Mouse (Mus musculus): Measurements from ENCODE around the gene Cbln3. TPM values are rescaled to one million over a fixed set of nuclear protein-coding genes. Genes with fewer than 3 reads are reported as not detected.

The Cbln3 gene
- polyA plus RNA-seq, 1 experiment from 2014 or later: 0.33 TPM

- WGBS: 87% methylated on average over 7 of the region's 7 CpGs
Observed at GRCm38 (mm10) chr14:55898947-55899346, 14.8 kb upstream of the Cbln3 start.

GRCm38 (mm10) chr14:55897671-55898070 is 13.5 kb upstream of the Cbln3 start:
- Histone ChIP-seq H3K27ac (replicated peaks) (no peak overlapping the region), H3K27me3 (no peaks in the 10 kb centered on the region)

More at GRCm38 (mm10) chr14:55898947-55899346, 14.8 kb upstream of the Cbln3 start:
- no peaks in the 10 kb centered on the region for H3K27me3 ChIP-seq
- no peaks in the 10 kb centered on the region for H3K9me3 ChIP-seq (replicated peaks)
- ATAC-seq (ENCODE audit: insufficient number of reproducible peaks, low FRiP score, low TSS enrichment, low read depth): no peak
- peaks cover 45% of the 10 kb centered on the region for H3K36me3 ChIP-seq
- no peak overlapping the region for H3K4me3 ChIP-seq (replicated peaks)
- peak overlapping the region; percentile 88 for H3K4me2 ChIP-seq (replicated peaks)
- H3K27ac ChIP-seq (replicated peaks): peak overlapping the region; percentile 89; the same call in 1 of the 2 replicates
- 0 out of 2 replicates have a peak overlapping the region, but pooled peaks have one; percentile 66 for H3K9ac ChIP-seq
- H3K4me1 ChIP-seq: peaks cover 19% of the 10 kb centered on the region

GRCm38 (mm10) chr14:55886571-55887382 is 2.6 kb upstream of the Cbln3 start:
- Histone ChIP-seq H3K27ac (replicated peaks) (no peak overlapping the region), H3K36me3 (peaks cover 52% of the 10 kb centered on the region)

More at GRCm38 (mm10) chr14:55897671-55898070, 13.5 kb upstream of the Cbln3 start:
- peaks cover 19% of the 10 kb centered on the region for H3K4me1 ChIP-seq
- H3K36me3 ChIP-seq: peaks cover 54% of the 10 kb centered on the region
- WGBS: 95% methylated on average over 12 of the region's 12 CpGs
- H3K9ac ChIP-seq: no peak overlapping the region
- no peak overlapping the region for H3K4me2 ChIP-seq (replicated peaks)
- no peak overlapping the region for H3K4me3 ChIP-seq (replicated peaks)
- ATAC-seq (ENCODE audit: insufficient number of reproducible peaks, low FRiP score, low TSS enrichment, low read depth): no peak
- no peaks in the 10 kb centered on the region for H3K9me3 ChIP-seq (replicated peaks)

GRCm38 (mm10) chr14:55885791-55886271 is 1.6 kb upstream of the Cbln3 start:
- WGBS: 3% methylated on average over 16 of the region's 16 CpGs
- Histone ChIP-seq H3K4me1 (peaks cover 33% of the 10 kb centered on the region), H3K36me3 (peaks cover 43% of the 10 kb centered on the region), H3K4me3 (replicated peaks) (peak overlapping the region; percentile 69), H3K27ac (replicated peaks) (peak overlapping the region; percentile 91), H3K9me3 (replicated peaks) (no peaks in the 10 kb centered on the region), H3K4me2 (replicated peaks) (peak overlapping the region; percentile 78), H3K9ac (peak overlapping the region; percentile 70), H3K27me3 (no peaks in the 10 kb centered on the region)
- ATAC-seq (ENCODE audit: insufficient number of reproducible peaks, low FRiP score, low TSS enrichment, low read depth): no peak

More at GRCm38 (mm10) chr14:55886571-55887382, 2.6 kb upstream of the Cbln3 start:
- Histone ChIP-seq H3K9me3 (replicated peaks) (no peaks in the 10 kb centered on the region), H3K4me2 (replicated peaks) (peak overlapping the region; percentile 78), H3K9ac (no peak overlapping the region), H3K4me1 (peaks cover 33% of the 10 kb centered on the region), H3K27me3 (no peaks in the 10 kb centered on the region), H3K4me3 (replicated peaks) (peak overlapping the region; percentile 69; the same call in 1 of the 2 replicates)
- ATAC-seq (ENCODE audit: insufficient number of reproducible peaks, low FRiP score, low TSS enrichment, low read depth): no peak
- whole genome bisulfite sequencing: 78% methylated on average over 24 of the region's 24 CpGs

- WGBS: 1% methylated on average over 23 of the region's 30 CpGs
- no peaks in the 10 kb centered on the region for H3K9me3 ChIP-seq (replicated peaks)
- peak overlapping the region; percentile 91 for H3K27ac ChIP-seq (replicated peaks)
- peak overlapping the region; percentile 69 for H3K4me3 ChIP-seq (replicated peaks)
- peak overlapping the region; percentile 70 for H3K9ac ChIP-seq
- peak overlapping the region; percentile 78 for H3K4me2 ChIP-seq (replicated peaks)
- peaks cover 33% of the 10 kb centered on the region for H3K4me1 ChIP-seq
- peaks cover 38% of the 10 kb centered on the region for H3K36me3 ChIP-seq
- peak; percentile 72 for ATAC-seq (ENCODE audit: insufficient number of reproducible peaks, low FRiP score, low TSS enrichment, low read depth)
- H3K27me3 ChIP-seq: no peaks in the 10 kb centered on the region
Observed at GRCm38 (mm10) chr14:55885114-55885790, 1.1 kb upstream of the Cbln3 start.

- Histone ChIP-seq H3K4me1 (peaks cover 33% of the 10 kb centered on the region), H3K4me2 (replicated peaks) (peak within 1 kb of the TSS; percentile 78), H3K36me3 (peaks cover 33% of the 10 kb centered on the region), H3K9ac (peak within 1 kb of the TSS; percentile 70), H3K9me3 (replicated peaks) (no peaks in the 10 kb centered on the region), H3K27ac (replicated peaks) (peak within 1 kb of the TSS; percentile 91), H3K27me3 (no peaks in the 10 kb centered on the region), H3K4me3 (replicated peaks) (peak within 1 kb of the TSS; percentile 69)
- under 1% methylated on average over 28 of the region's 30 CpGs for WGBS
- ATAC-seq (ENCODE audit: insufficient number of reproducible peaks, low FRiP score, low TSS enrichment, low read depth): peak; percentile 92
Observed at GRCm38 (mm10) chr14:55884713-55885113, 521 bp upstream of the Cbln3 start, which contains the start of gene Khnyn. TSS of gene Khnyn (plus strand) at chr14:55884947.

- 86% methylated on average over 12 of the region's 12 CpGs for WGBS
- ATAC-seq (ENCODE audit: insufficient number of reproducible peaks, low FRiP score, low TSS enrichment, low read depth): no peak
- peak overlapping the region; percentile 91 for H3K27ac ChIP-seq (replicated peaks)
- no peaks in the 10 kb centered on the region for H3K27me3 ChIP-seq
- H3K4me1 ChIP-seq: peaks cover 34% of the 10 kb centered on the region
- H3K4me3 ChIP-seq (replicated peaks): no peak overlapping the region
- no peak overlapping the region for H3K4me2 ChIP-seq (replicated peaks)
- H3K9ac ChIP-seq: no peak overlapping the region
- H3K9me3 ChIP-seq (replicated peaks): no peaks in the 10 kb centered on the region
- H3K36me3 ChIP-seq: peaks cover 23% of the 10 kb centered on the region
Observed at GRCm38 (mm10) chr14:55883663-55884062, 529 bp downstream of the Cbln3 start.

GRCm38 (mm10) chr14:55883149-55883661 is 987 bp downstream of the Cbln3 start:
- no peak for ATAC-seq (ENCODE audit: insufficient number of reproducible peaks, low FRiP score, low TSS enrichment, low read depth)
- Histone ChIP-seq H3K9me3 (replicated peaks) (no peaks in the 10 kb centered on the region), H3K27ac (replicated peaks) (no peak overlapping the region), H3K9ac (no peak overlapping the region), H3K4me2 (replicated peaks) (no peak overlapping the region), H3K27me3 (no peaks in the 10 kb centered on the region), H3K36me3 (peaks cover 18% of the 10 kb centered on the region), H3K4me1 (peaks cover 35% of the 10 kb centered on the region), H3K4me3 (replicated peaks) (no peak overlapping the region)
- WGBS: 91% methylated on average over 13 of the region's 13 CpGs

- Histone ChIP-seq H3K4me2 (replicated peaks) (no peak overlapping the region), H3K9ac (no peak overlapping the region), H3K27me3 (no peaks in the 10 kb centered on the region), H3K27ac (replicated peaks) (no peak overlapping the region), H3K4me1 (peaks cover 40% of the 10 kb centered on the region), H3K4me3 (replicated peaks) (no peak overlapping the region), H3K36me3 (peaks cover 8% of the 10 kb centered on the region), H3K9me3 (replicated peaks) (no peaks in the 10 kb centered on the region)
- WGBS: 48% methylated on average over 6 of the region's 6 CpGs
- ATAC-seq (ENCODE audit: insufficient number of reproducible peaks, low FRiP score, low TSS enrichment, low read depth): no peak
Observed at GRCm38 (mm10) chr14:55882171-55882641, 2.0 kb downstream of the Cbln3 start.

- Histone ChIP-seq H3K4me2 (replicated peaks) (no peak overlapping the region), H3K27me3 (no peaks in the 10 kb centered on the region), H3K4me1 (peaks cover 27% of the 10 kb centered on the region), H3K9me3 (replicated peaks) (no peaks in the 10 kb centered on the region), H3K36me3 (no peaks in the 10 kb centered on the region), H3K27ac (replicated peaks) (no peak overlapping the region), H3K9ac (no peak overlapping the region), H3K4me3 (replicated peaks) (no peak overlapping the region)
- 80% methylated on average over 8 of the region's 8 CpGs for WGBS
- ATAC-seq (ENCODE audit: insufficient number of reproducible peaks, low FRiP score, low TSS enrichment, low read depth): no peak
Observed at GRCm38 (mm10) chr14:55880982-55881381, 3.2 kb downstream of the Cbln3 start.

GRCm38 (mm10) chr14:55879623-55880022 is 4.6 kb downstream of the Cbln3 start:
- Histone ChIP-seq H3K4me3 (replicated peaks) (no peak overlapping the region), H3K27me3 (no peaks in the 10 kb centered on the region), H3K4me2 (replicated peaks) (no peak overlapping the region), H3K4me1 (peaks cover 21% of the 10 kb centered on the region), H3K9me3 (replicated peaks) (no peaks in the 10 kb centered on the region), H3K9ac (no peak overlapping the region), H3K27ac (replicated peaks) (no peak overlapping the region), H3K36me3 (no peaks in the 10 kb centered on the region)
- ATAC-seq (ENCODE audit: insufficient number of reproducible peaks, low FRiP score, low TSS enrichment, low read depth): no peak
- WGBS: 53% methylated on average over 1 of the region's 1 CpGs
